Mouse (Mus musculus) left cerebral cortex, adult 11 months (tissue): ENCODE results near the gene Thsd4.
"Not testable (repeated sequence)": the region's sequence is repeated elsewhere in the genome, so short reads cannot be mapped to it uniquely, and the experiment has no call there.

Experiments used
- DNase-seq: peaks from one replicate; pipeline ENCODE4 v3.0.0; 2022; ENCODE audit warnings: low spot score

The Thsd4 gene

GRCm38 (mm10) chr9:60213111-60213510 lies 308.7 kb downstream of the Thsd4 start:
- no peak for DNase-seq

- DNase-seq = no peak
Measured at GRCm38 (mm10) chr9:60208843-60209242, 313.0 kb downstream of the Thsd4 start.

- DNase-seq = no peak
Measured at GRCm38 (mm10) chr9:60203141-60203540, 318.7 kb downstream of the Thsd4 start.

GRCm38 (mm10) chr9:60200436-60200835 lies 321.4 kb downstream of the Thsd4 start:
- DNase-seq = no peak

GRCm38 (mm10) chr9:60198530-60199200 lies 323.2 kb downstream of the Thsd4 start:
- no peak for DNase-seq

GRCm38 (mm10) chr9:60195502-60195901 lies 326.3 kb downstream of the Thsd4 start:
- DNase-seq = no peak

- DNase-seq = no peak
Measured at GRCm38 (mm10) chr9:60194905-60195304, 326.9 kb downstream of the Thsd4 start.

GRCm38 (mm10) chr9:60192321-60192720 lies 329.5 kb downstream of the Thsd4 start:
- DNase-seq = no peak

- DNase-seq = no peak
Measured at GRCm38 (mm10) chr9:60187437-60187836, 334.4 kb downstream of the Thsd4 start.

- DNase-seq = no peak
Measured at GRCm38 (mm10) chr9:60186948-60187347, 334.9 kb downstream of the Thsd4 start.

- no peak for DNase-seq
Measured at GRCm38 (mm10) chr9:60184083-60184482, 337.8 kb downstream of the Thsd4 start.

GRCm38 (mm10) chr9:60182371-60182770 lies 339.5 kb downstream of the Thsd4 start:
- DNase-seq = no peak

GRCm38 (mm10) chr9:60180936-60181335 lies 340.9 kb downstream of the Thsd4 start:
- no peak for DNase-seq

GRCm38 (mm10) chr9:60180114-60180513 lies 341.7 kb downstream of the Thsd4 start:
- no peak for DNase-seq

GRCm38 (mm10) chr9:60176311-60176710 lies 345.5 kb downstream of the Thsd4 start:
- DNase-seq = no peak

- DNase-seq = not testable (repeated sequence)
Measured at GRCm38 (mm10) chr9:60172459-60173060, 349.3 kb downstream of the Thsd4 start.

- DNase-seq = no peak
Measured at GRCm38 (mm10) chr9:60166990-60167389, 354.9 kb downstream of the Thsd4 start.

- DNase-seq = no peak
Measured at GRCm38 (mm10) chr9:60160855-60161254, 361.0 kb downstream of the Thsd4 start.

GRCm38 (mm10) chr9:60160194-60160593 lies 361.7 kb downstream of the Thsd4 start:
- DNase-seq = peak; percentile 7

GRCm38 (mm10) chr9:60152990-60153389 lies 368.9 kb downstream of the Thsd4 start:
- DNase-seq = no peak

- DNase-seq = no peak
Measured at GRCm38 (mm10) chr9:60151897-60152627, 369.8 kb downstream of the Thsd4 start.

GRCm38 (mm10) chr9:60150511-60150910 lies 371.3 kb downstream of the Thsd4 start:
- no peak for DNase-seq

- DNase-seq = no peak
Measured at GRCm38 (mm10) chr9:60148988-60149387, 372.9 kb downstream of the Thsd4 start.
